Mouse (Mus musculus) heart, adult 2 months (tissue): ENCODE data around the gene Slc7a8. TPM values are rescaled to one million over a fixed set of nuclear protein-coding genes. Genes with fewer than 3 reads are reported as not detected.

Experiments
- DNase-seq, 2 experiments: peaks; one replicate each; pipeline ENCODE4 v3.0.0; 2021
- H3K27ac ChIP-seq: fragments of 200-600 bp; 2 replicates; pipeline ENCODE4 v1.8.1; 2022
- H3K27me3 ChIP-seq: fragments of 200-500 bp; 2 replicates; pipeline ENCODE4 v1.6.1; 2012; ENCODE audit warnings: mild to moderate bottlenecking, low read length, inconsistent platforms, mixed read lengths; ENCODE audit not compliant: control insufficient read depth, insufficient read depth
- H3K36me3 ChIP-seq: fragments of 200-500 bp; 2 replicates; pipeline ENCODE4 v1.6.1; 2012; ENCODE audit warnings: low read length, inconsistent platforms; ENCODE audit not compliant: control insufficient read depth, insufficient read depth
- H3K4me1 ChIP-seq: fragments of 200-500 bp; 2 replicates; pipeline ENCODE4 v1.6.1; 2011; ENCODE audit warnings: low read length; ENCODE audit not compliant: control insufficient read depth, insufficient read depth
- H3K4me3 ChIP-seq: fragments of 200-600 bp; 2 replicates; pipeline ENCODE4 v1.8.1; 2022
- H3K79me2 ChIP-seq: fragments of 200-500 bp; replicated peaks from 2 replicates; pipeline ENCODE4 v1.6.1; 2012; ENCODE audit warnings: mild to moderate bottlenecking, inconsistent platforms, low read length, moderate library complexity, mixed read lengths; ENCODE audit not compliant: control insufficient read depth, insufficient read depth
- H3K9ac ChIP-seq: fragments of 200-500 bp; 2 replicates; pipeline ENCODE4 v1.6.1; 2012; ENCODE audit warnings: low read depth, mild to moderate bottlenecking, control low read depth, inconsistent platforms, low read length, mixed read lengths
- CTCF ChIP-seq: fragments of 200-600 bp; IDR thresholded peaks from 2 replicates; pipeline ENCODE4 v1.8.1; 2022; ENCODE audit warnings: antibody characterized with exemption, mild to moderate bottlenecking, moderate library complexity
- EP300 ChIP-seq: fragments of 200-500 bp; IDR thresholded peaks from 2 replicates; pipeline ENCODE4 v1.6.1; 2011; ENCODE audit warnings: low read depth, low read length, control low read depth; ENCODE audit not compliant: insufficient read depth
- POLR2A ChIP-seq: fragments of 200-500 bp; IDR thresholded peaks from 2 replicates; pipeline ENCODE4 v1.6.1; 2011; ENCODE audit warnings: mild to moderate bottlenecking, low read depth, low read length, control low read depth; ENCODE audit not compliant: insufficient read depth
- WGBS: fragments of 180-500 bp; shearing (Covaris S2); methylation state at CpG from one replicate; pipeline ENCODE4 v1.1.7; 2018; 5-methylcytosine and 5-hydroxymethylcytosine counted together
- intact Hi-C: fragments of 180-260 bp; cut with DNase I; formaldehyde crosslinking; loops from one replicate; pipeline ENCODE4 v1.15.1; 2025
- polyA plus RNA-seq: library from polyadenylated mRNA; depleted of rRNA; stranded (reverse); fragments of >200 nt; gene quantifications from 2 replicates; pipeline ENCODE4 v1.2.3, GENCODE M21; 2012
- total RNA-seq, 2 experiments: library from RNA; stranded (reverse); gene quantifications; 2 replicates each; pipeline ENCODE4 v1.2.3; 2021

Slc7a8 gene
- total and polyA plus RNA-seq, 3 experiments, result 2.6 to 3.3 (median 2.7) TPM

DNA sequence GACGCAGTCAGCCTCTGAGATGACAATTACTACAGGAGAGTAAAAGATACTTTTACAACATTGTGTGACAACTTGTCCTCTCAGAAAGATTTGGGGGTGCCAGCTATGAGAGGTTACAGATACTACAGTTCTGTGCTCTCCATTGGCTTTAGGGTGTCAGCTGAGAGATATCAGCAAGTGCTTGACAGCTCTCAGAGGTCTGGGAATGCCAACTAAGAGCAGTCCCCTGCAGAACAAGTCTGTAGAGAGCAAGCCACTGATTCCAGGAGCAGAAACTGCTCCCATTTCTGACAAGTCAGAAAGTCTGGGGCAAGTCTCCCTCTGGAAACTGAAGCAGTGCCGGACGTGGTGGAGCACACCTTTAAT is 27.9 kb upstream of the Slc7a8 start:
- intact Hi-C loops, result no loop called here
- no peaks in the 10 kb centered on the region for H3K79me2 ChIP-seq
- no peak overlapping the region for H3K4me3 ChIP-seq
- H3K9ac ChIP-seq, result no peak overlapping the region
- DNase-seq, result peak in 1 of 2 experiments; percentile 6
- WGBS, result 45% methylated on average over 3 of the region's 3 CpGs
- TF ChIP-seq POLR2A, result no peak
- no peak for TF ChIP-seq EP300
- H3K27ac ChIP-seq, result no peak overlapping the region
- no peaks in the 10 kb centered on the region for H3K36me3 ChIP-seq
- H3K27me3 ChIP-seq, result no peaks in the 10 kb centered on the region
- H3K4me1 ChIP-seq, result no peaks in the 10 kb centered on the region

DNA sequence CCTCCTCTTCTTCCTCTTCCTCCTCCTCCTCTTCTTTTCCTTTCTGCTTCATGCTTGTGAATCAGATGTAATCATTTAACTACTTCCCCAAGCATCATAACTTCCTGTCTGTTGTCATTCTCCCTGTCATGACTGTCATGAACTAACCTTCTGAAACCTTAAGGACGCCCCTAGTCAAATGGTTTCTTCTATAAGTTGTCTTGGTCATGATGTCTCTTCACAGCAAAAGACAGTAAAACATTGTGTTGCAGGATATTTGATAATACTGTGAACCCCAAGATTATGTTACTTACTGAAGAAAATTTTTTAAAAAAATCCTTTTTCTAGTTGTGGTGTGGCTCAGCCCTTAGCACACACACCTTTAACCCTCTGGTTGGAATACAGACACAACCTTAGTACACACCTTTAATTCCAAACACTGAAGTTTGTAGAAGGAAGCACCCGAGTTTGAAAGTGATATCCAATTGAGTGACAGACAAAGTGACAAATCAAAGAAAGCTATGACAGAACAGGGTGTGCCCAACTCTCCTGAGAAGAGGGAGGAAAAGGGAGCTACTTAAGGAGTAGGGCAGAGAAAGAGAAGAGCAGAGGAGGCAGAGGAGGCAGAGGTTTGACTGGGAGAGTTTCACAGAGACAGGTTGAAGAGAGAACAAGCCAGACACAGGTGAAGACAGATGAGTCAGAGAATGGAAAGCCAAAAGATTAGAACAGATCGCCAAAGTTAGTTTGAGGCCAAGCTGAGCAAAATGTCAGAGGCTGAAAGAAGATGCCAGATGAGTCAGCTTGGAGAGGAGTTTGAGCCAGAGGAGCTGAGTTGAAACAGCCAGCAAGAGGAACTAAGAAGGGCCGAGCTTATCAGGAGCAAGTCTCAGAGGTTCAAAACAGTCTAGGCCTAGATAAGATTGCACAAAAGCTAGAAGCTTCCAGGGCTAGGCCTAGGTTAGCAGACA is 27.2 kb upstream of the Slc7a8 start:
- no peaks in the 10 kb centered on the region for H3K4me1 ChIP-seq
- H3K36me3 ChIP-seq, result no peaks in the 10 kb centered on the region
- H3K27me3 ChIP-seq, result no peaks in the 10 kb centered on the region
- 37% methylated on average over 4 of the region's 4 CpGs for WGBS
- no peak overlapping the region for H3K4me3 ChIP-seq
- no peak overlapping the region for H3K27ac ChIP-seq
- H3K9ac ChIP-seq, result no peak overlapping the region
- TF ChIP-seq CTCF (no peak), EP300 (no peak), POLR2A (no peak)
- intact Hi-C loops, result no loop called here
- no peaks in the 10 kb centered on the region for H3K79me2 ChIP-seq
- peak in 1 of 2 experiments; percentile 48 for DNase-seq

DNA sequence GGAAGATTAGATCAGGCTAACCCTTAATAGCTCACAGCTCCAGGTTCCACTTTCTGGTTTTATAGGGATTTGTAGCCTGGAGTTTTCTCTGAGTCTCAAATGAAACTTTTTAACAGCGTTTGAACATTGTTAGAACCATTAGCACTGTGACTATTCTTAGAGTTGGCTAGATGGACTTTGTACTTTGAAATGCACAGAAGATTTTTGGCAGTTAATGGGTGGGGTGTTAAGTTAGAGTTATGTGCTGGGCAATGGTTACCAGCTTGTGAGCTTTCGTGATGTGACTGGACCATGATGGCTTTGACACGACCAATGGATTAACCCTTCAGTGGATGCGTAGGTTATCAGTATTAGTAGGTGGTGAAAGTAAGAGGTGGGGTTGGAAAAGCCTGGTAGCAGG is 24.4 kb upstream of the Slc7a8 start:
- H3K79me2 ChIP-seq, result no peaks in the 10 kb centered on the region
- no peaks in the 10 kb centered on the region for H3K27me3 ChIP-seq
- TF ChIP-seq EP300 (no peak), CTCF (no peak), POLR2A (no peak)
- intact Hi-C loops, result no loop called here
- 70% methylated on average over 4 of the region's 4 CpGs for WGBS
- no peak overlapping the region for H3K27ac ChIP-seq
- no peak overlapping the region for H3K4me3 ChIP-seq
- H3K9ac ChIP-seq, result no peak overlapping the region
- H3K36me3 ChIP-seq, result no peaks in the 10 kb centered on the region
- no peak for DNase-seq
- H3K4me1 ChIP-seq, result no peaks in the 10 kb centered on the region

DNA sequence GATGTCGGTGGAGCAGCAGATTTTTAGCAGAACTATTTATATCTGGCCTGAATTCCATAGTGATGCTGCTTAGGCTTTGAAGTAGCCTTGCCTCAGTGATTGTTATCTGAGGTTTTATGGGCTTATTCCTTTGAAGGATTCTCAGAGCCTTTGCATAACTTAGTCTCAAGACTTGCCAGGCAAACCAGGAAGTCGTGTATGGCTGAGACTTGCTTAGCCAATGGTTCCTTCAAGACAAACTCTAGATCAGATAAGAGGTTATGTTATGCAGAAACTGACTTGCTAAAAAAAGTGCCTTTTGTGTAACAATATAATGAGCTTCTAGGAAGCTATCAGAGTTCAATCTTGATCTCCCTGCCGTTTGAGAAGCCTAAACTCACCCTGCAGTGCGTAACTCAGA is 20.7 kb upstream of the Slc7a8 start:
- intact Hi-C loops, result no loop called here
- WGBS, result 61% methylated on average over 4 of the region's 4 CpGs
- TF ChIP-seq CTCF, result no peak
- no peak for TF ChIP-seq POLR2A
- TF ChIP-seq EP300, result no peak
- H3K4me3 ChIP-seq, result no peak overlapping the region
- no peaks in the 10 kb centered on the region for H3K79me2 ChIP-seq
- no peak overlapping the region for H3K27ac ChIP-seq
- H3K9ac ChIP-seq, result no peak overlapping the region
- no peaks in the 10 kb centered on the region for H3K4me1 ChIP-seq
- DNase-seq, result no peak
- no peaks in the 10 kb centered on the region for H3K27me3 ChIP-seq
- no peaks in the 10 kb centered on the region for H3K36me3 ChIP-seq

DNA sequence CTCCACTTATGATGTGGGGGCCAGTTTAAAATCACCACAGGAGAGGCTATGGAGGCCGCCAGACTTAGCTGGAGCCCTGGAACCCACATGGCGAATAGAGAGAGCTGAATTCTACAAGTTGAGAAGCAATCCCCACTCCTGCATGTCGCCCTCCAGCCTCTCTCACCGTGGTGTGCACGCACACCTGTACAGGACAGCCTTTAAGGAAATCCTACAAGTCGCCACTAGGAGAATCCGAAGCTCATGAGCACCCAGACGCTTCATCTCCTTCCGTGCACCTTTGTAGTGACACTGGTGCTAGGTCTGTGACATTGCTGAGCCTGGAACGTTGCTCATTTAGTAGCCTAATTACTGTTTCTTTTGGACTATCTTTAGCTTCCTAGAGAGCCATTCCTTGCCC is 17.9 kb upstream of the Slc7a8 start:
- Histone ChIP-seq H3K27me3 (no peaks in the 10 kb centered on the region), H3K27ac (no peak overlapping the region), H3K4me1 (no peaks in the 10 kb centered on the region), H3K79me2 (no peaks in the 10 kb centered on the region), H3K9ac (no peak overlapping the region), H3K4me3 (no peak overlapping the region), H3K36me3 (no peaks in the 10 kb centered on the region)
- intact Hi-C loops, result no loop called here
- no peak for TF ChIP-seq EP300
- TF ChIP-seq POLR2A, result no peak
- no peak for TF ChIP-seq CTCF
- WGBS, result 56% methylated on average over 10 of the region's 10 CpGs
- DNase-seq, result no peak

DNA sequence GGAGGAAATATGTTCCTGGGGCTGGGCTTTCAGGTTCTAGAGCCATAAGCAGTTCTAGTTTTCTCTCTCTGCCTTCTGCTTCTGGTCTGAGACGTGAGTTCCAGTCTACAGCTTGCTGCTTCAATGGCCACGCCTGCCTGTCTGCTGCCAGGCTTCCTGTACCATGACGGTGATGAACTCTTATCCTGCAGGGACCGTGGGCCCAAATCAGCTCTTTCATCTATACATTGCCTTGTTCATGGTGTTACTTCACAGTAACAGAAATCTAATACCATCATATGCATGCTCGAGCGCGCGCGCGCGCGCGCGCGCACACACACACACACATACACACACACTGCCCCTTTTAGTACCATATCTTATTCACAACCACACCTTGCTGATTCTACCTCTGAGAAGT is 15.0 kb upstream of the Slc7a8 start:
- Histone ChIP-seq H3K27me3 (no peaks in the 10 kb centered on the region), H3K27ac (no peak overlapping the region), H3K4me3 (no peak overlapping the region), H3K9ac (no peak overlapping the region), H3K36me3 (no peaks in the 10 kb centered on the region), H3K4me1 (no peaks in the 10 kb centered on the region), H3K79me2 (no peaks in the 10 kb centered on the region)
- WGBS, result 91% methylated on average over 15 of the region's 15 CpGs
- TF ChIP-seq POLR2A, result no peak
- TF ChIP-seq EP300, result no peak
- TF ChIP-seq CTCF, result no peak
- intact Hi-C loops, result no loop called here
- DNase-seq, result no peak
